Mouse (Mus musculus) spleen, postnatal 36 days (tissue): ENCODE results near the gene Ccl24.
"Not testable (repeated sequence)": the region's sequence is repeated elsewhere in the genome, so short reads cannot be mapped to it uniquely, and the experiment has no call there.

Experiments
- DNase-seq, 2 experiments: peaks; one replicate each; pipeline ENCODE4 v3.0.0; 2022; ENCODE audit warnings: low spot score in 2 of 2, mixed read lengths in 1 of 2

The Ccl24 gene

DNA sequence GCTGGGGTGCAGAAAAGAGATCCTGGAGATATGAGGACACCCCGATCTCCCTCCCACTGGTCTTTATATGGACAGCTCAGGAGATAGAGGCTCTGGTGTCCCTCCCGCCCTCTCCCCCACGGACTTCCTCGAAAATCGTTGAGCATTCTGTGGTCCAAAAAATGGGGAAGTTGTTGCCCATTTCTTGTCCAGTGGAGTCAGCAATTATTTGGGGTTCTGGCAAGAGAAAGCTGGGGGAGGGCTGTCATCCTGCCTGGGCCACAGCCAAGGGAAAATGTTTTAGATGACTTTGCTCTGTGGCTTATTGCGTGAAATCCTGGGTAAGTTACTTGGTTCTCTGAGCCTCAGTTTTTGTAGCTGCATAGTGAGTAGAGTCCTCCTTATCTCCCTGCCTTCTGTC is at the start of gene Ccl24:
TSS of gene Ccl24 (minus strand) at position 44 of the 400 bp plus-strand sequence.
- peak; percentile 4 to 26 for DNase-seq

- DNase-seq: no peak
Observed at GRCm38 (mm10) chr5:135621725-135622124, 48.9 kb upstream of the Ccl24 start.

DNA sequence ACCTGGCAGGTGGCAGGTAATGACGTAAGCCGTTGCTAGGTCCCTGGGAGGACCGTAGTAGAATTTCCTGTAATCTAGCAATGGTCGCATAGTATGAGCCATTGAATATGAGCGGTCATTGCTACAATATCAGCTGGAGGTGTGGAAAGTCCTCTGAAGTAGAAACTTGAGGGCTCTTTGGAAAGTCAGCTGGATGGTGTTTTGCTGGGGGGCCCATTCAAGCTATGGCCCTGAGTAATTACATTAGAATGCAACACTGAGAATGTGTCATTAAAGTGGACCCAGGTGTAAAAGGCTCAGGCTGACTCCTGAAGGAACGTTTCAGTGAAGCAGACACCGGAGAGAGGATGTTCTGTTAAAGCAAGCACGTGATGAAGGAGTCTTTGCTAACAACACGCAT is 47.7 kb upstream of the Ccl24 start:
- no peak for DNase-seq

DNA sequence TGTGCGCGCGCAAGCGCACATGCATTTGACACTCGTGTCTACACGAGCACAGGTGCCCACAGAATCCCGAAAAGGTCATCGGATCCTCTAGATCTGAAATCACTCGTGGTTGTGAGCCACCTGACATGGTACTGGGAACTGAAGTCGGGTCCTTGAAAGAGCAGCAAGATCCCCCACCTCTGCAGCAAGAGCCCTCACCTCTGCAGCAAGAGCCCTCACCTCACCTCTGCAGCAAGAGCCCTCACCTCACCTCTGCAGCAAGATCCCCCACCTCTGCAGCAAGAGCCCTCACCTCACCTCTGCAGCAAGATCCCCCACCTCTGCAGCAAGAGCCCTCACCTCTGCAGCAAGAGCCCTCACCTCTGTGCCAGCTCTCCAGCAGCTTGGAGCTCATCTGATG is 46.9 kb upstream of the Ccl24 start:
- DNase-seq: not testable (repeated sequence)

GRCm38 (mm10) chr5:135609794-135610193 is 36.9 kb upstream of the Ccl24 start:
- DNase-seq: no peak

DNA sequence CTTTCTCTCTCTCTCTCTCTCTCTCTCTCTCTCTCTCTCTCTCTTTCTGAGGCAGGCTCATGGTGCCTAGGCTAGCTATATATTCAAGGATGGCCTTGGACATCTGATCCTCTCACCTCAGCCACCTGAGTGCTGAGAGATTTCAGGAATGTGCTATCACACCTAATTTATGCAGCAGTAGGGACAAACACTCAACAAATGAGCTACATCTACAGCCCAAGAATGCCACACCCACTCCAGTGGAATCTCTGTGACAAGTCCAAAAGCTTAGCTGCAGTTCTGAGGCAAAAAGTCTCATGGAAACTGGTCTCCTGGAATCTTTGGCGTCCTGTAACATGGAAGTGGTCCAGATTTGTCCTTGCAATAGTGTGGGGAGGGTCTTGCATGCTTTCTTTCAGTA is 34.7 kb upstream of the Ccl24 start:
- DNase-seq: no peak

DNA sequence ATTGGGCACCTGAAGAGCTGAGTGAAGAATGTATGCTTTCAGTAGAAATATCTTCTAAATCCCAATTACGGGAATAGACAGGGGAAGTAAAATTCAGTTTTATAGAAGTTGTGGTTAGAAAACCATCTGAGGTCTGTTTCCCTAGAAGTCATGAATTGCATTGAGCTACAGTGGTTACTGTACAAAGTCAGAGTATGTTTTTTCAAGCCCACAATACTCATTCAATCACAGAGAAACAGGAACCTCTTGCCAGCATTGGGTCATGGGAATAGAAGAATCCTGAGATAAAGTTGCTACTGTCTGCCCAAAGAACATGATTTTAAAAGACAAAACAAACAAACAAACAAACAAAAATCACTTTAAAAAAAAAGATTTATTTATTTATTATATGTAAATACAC is 33.9 kb upstream of the Ccl24 start:
- not testable (repeated sequence) for DNase-seq

DNA sequence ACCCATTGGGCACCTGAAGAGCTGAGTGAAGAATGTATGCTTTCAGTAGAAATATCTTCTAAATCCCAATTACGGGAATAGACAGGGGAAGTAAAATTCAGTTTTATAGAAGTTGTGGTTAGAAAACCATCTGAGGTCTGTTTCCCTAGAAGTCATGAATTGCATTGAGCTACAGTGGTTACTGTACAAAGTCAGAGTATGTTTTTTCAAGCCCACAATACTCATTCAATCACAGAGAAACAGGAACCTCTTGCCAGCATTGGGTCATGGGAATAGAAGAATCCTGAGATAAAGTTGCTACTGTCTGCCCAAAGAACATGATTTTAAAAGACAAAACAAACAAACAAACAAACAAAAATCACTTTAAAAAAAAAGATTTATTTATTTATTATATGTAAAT is 31.8 kb upstream of the Ccl24 start:
- DNase-seq: not testable (repeated sequence)

DNA sequence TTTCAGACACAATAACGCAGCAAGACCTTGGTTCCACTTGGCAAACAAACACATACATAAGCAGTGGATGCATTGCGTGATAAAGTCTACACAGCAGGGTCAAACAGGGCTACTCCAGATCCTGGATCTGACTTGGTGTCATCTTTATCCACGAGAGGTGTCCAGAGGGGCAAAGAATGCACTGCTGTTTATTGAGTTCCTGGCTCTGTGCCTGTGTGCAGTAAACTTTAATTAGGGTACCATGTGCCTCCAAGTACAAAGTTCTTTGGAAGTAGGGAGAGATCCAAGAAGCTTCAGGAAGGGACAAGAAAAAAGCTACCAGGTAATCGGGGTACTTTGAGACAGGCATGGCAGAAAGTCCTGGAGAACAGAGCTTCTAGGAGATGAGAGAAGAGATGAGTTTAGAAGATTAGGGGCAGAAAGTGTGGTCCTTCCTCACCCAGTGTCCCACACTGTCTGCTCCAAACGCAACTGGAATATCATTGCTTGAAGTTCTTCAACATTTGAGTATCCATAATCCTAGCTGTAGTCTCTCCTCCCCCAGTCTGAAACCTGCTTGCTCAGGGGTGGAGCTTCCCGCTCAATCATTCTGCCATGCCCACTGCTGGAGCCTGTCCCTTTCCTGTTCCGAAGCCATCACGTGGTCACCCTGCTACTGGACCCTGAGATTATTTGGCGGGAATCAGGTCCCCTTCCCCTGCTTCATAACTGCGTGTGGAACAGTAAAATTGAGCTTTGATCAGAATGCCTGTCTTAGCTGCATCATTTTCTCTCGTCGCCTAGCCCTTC is 17.3 kb upstream of the Ccl24 start:
- no peak for DNase-seq

GRCm38 (mm10) chr5:135587764-135588163 is 14.9 kb upstream of the Ccl24 start:
- DNase-seq: no peak

GRCm38 (mm10) chr5:135585691-135586090 is 12.8 kb upstream of the Ccl24 start:
- DNase-seq: no peak

DNA sequence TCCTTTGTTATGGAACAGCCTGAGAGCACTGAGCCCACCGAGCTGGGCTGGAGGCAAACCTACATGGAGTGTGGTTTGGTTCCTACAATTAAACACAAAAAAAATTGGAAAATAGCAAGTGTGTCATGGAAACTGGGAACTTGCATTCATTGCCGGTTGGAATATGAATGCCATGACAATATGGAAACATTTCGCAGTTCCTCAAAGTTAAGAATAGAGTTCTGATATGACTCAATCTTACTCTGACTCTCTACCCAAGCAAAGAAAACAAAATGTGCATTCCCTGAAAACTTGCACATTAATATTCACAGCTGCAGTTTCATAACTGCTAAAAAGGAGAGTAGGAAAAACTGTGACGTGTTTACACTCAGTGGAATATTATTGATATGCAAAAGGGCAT is 9.5 kb upstream of the Ccl24 start:
- no peak for DNase-seq

DNA sequence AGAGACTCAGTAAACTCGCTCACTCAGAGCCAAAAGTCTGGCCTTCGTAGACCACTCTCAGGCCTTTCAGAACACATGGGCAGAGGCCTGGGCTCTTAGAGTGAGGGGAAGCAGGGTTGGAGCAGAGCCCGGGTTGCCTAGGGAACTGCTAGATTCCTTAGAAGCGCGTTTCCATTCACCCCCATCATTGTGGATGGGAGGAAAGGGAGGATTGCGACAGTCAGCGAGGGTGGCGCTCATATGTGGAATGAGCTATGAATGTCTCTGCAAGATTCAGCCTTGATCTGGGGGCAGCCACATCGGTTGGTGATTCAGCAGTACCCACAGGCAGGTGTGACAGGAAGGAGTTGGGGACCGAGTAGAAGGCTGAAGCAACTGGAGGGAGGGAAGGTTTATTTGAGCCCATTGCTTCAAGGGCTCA is 6.5 kb upstream of the Ccl24 start:
- DNase-seq: no peak

GRCm38 (mm10) chr5:135576055-135576454 is 3.2 kb upstream of the Ccl24 start:
- no peak for DNase-seq

DNA sequence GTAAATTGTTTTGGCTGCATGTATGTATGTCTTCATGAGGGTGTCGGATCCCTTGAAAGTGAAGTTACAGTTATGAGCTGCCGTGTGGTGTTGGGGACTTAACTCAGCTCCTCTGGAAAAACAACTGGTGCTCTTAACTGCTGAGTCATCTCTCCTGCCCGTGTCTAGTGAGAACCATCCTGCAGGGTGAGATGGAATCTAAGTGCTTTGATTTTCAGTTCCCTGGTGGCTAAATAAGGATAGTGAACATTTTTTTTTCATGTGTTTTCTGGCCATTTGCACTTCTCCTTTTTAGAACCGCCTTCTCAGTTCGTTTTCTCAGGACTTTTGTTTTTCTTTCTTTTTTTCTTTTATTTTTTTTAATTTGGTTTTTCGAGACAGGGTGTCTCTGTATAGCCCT is 4.2 kb downstream of the Ccl24 start:
- DNase-seq: no peak

DNA sequence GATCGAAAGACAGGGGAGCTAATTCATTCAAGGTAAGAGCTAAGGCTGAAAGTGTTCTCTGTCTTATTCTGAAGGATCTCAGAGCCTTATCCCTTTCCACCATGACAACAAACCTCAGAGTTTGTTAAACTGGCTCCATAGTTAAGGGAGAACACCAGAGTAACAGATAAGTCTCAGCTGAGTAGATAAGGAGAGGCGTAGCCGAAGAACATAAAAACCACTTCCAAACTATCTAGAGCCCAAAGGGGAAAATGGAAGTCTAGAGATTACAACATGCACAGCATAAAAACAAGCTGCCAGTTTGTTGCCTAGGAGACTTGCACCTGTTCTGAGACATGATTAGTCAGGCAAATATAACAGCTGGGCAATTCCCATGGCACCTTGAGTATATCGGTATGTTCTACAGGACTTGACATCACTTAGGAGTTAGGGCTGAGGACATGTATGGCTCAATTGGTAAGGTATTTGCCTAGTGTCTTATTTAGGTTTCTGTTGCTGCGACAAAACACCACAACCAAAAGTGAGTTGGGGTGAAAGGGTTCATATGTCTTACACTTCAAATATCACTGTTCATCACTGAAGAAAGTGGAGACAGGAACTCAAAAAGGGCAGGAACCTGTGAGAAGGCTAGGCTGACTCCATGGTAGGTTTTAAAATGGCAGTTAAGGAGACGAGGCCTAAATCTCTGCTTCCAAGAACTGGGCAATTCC is 5.1 kb downstream of the Ccl24 start:
- no peak for DNase-seq

DNA sequence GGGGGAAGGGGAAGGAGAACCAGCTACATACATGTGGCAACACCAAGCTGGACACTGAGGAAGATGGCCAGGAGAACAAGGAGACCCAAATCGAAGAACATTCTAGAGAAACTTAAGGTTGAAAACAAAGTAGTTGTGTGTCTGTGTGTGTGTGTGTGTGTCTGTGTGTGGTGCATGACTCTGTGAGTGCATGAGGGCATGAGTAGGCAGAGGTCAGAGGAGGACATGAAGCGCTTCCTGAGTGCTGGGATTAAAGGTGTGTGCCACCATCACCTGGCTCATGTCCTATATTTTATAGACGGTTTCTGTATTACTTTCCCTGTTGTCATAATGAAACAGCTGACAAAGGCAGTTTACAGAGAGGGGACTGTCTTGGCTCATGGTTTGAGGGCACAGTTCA is 9.4 kb downstream of the Ccl24 start, which contains the start of gene Ccl26:
TSS of gene Ccl26 (minus strand) at position 101 of the 400 bp plus-strand sequence.
- no peak for DNase-seq

GRCm38 (mm10) chr5:135557671-135558070 is 15.2 kb downstream of the Ccl24 start:
- no peak for DNase-seq

DNA sequence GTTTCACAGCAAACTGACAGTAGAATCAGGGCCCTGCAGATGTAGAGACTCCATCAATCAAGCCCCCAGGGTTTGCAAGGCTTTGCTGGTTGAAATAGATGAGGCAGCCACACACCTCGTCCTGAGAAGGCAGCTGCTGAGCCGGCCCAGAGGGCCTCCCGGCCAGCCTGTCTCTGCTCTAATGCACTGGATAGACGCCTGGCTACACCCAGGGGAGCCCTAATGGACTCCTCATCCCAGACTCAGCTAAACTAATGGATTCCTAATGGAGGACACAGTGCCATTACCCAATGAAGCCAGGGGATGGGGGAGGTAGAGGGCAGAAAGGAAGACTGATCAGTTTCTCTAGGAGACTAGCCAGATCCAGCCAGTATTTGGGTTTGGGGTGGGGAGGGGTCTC is 15.8 kb downstream of the Ccl24 start:
- DNase-seq: no peak

GRCm38 (mm10) chr5:135556259-135556658 is 16.6 kb downstream of the Ccl24 start:
- no peak for DNase-seq

- DNase-seq: no peak
Observed at GRCm38 (mm10) chr5:135551591-135551990, 21.3 kb downstream of the Ccl24 start.

DNA sequence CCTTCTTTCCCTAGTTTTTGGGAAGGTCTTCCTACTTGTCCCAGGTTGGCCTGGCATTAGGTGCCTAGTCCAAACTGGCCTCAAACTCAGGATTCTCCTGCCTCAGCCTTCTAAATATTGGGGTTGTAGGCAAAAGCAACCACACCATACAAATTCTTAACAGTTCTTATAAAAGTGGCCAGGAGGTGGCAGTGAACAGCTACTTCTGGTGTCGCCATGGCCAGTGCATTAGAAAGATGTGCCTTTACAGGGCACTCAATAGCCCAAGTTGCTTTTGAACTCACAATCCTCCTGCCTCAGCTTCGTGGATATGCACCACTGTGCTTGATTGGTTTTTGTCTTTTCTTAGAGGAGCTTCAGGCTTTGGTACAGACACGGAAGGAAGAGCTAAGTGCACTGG is 21.9 kb downstream of the Ccl24 start:
- peak in 1 of 2 experiments; percentile 43 for DNase-seq

GRCm38 (mm10) chr5:135547990-135548389 is 24.9 kb downstream of the Ccl24 start:
- no peak for DNase-seq
